In the genomic region with DNA sequence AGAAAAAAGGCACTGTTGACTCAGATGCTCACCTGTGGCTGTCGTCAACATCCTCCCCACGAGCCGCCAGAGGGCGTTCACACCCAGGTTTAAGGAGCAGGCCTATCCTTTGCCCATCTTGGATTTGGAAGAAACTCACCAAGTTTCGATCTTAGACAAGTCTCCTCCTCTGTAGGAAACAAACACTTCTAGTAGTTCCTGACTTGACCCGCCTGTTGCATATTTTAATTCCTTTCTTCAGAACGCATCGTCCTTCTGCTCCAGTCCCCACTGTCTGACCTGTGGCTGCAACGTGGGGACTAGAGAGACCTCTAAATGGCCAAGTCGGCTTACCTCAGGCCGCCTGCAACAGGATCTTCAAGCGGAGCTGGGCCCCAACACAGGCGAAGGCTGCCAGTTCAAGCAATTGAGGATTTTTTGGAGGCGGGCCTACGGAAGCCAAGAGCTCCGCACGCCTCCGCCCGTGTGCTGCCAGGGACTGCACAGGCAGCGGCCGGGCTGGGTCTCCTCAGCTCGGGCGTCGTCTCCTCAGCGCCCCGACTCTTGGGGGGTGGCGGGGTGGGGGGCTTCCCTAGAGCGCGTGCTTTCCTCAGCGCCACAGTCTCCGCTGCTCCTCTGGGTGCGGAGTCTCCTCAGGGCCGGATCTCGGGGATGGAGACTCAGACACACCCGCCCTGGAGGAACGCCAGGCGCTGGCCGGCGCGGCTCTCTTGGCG, we compare ENCODE assay signal across 8 mouse cellular contexts. TPM values are rescaled to one million over a fixed set of nuclear protein-coding genes. Genes with fewer than 3 reads are reported as not detected.
DNase-seq lines count a peak whose midpoint lies in the region; ATAC-seq and TF ChIP-seq lines count a peak whose summit lies in the region.

No protein-coding gene starts in this region.

- DNase-seq in 3T3-L1 (ENCODE audit: low read depth, low spot score), result peak; percentile 93
- DNase-seq in adrenal gland, postnatal 4 days (ENCODE audit: low spot score in 2 of 2), result peak; percentile 26 to 37
- peak; percentile 69 to 72 for DNase-seq in heart, adult 2 months
- peak; percentile 82 for DNase-seq in kidney, adult 2 months
- peak; percentile 85 for DNase-seq in limb, embryonic 11.5 days (ENCODE audit: low spot score)
- peak; percentile 3 for DNase-seq in spleen, adult 12 weeks (ENCODE audit: low spot score)

- peak overlapping the region; percentile 66 for H3K4me2 ChIP-seq in embryonic facial prominence, embryonic 13.5 days
- H3K4me2 ChIP-seq in limb, embryonic 11.5 days (ENCODE audit: low read depth, severe bottlenecking), result peak overlapping the region; percentile 65
- peak overlapping the region; percentile 82 for H3K4me2 ChIP-seq in midbrain, embryonic 13.5 days (replicated peaks)

- 0 out of 2 replicates have a peak, but pooled peaks cover 5% of the 10 kb centered on the region for H3K36me3 ChIP-seq in embryonic facial prominence, embryonic 13.5 days
- H3K36me3 ChIP-seq in heart, adult 2 months (ENCODE audit: control insufficient read depth, insufficient read depth, low read length), result peaks cover 2% of the 10 kb centered on the region; the same call in 1 of the 2 replicates
- H3K36me3 ChIP-seq in kidney, adult 2 months (ENCODE audit: control insufficient read depth, insufficient read depth, low read length), result no peaks in the 10 kb centered on the region
- H3K36me3 ChIP-seq in limb, embryonic 11.5 days (ENCODE audit: control insufficient read depth, insufficient read depth, low read length), result no peaks in the 10 kb centered on the region
- no peaks in the 10 kb centered on the region for H3K36me3 ChIP-seq in midbrain, embryonic 13.5 days

- TF ChIP-seq POLR2A in heart, adult 2 months (IDR thresholded peaks at IDR 0.05; ENCODE audit: insufficient read depth, low read depth, low read length), result no peak
- TF ChIP-seq POLR2A in kidney, adult 2 months (IDR thresholded peaks at IDR 0.05; ENCODE audit: low read depth, low read length), result no peak

- H3K4me1 ChIP-seq in embryonic facial prominence, embryonic 13.5 days, result peaks cover 15% of the 10 kb centered on the region; the same call in 1 of the 2 replicates
- H3K4me1 ChIP-seq in heart, adult 2 months (ENCODE audit: control insufficient read depth, insufficient read depth, low read length), result no peaks in the 10 kb centered on the region
- no peaks in the 10 kb centered on the region for H3K4me1 ChIP-seq in kidney, adult 2 months (ENCODE audit: control insufficient read depth, insufficient read depth, low read length)
- no peaks in the 10 kb centered on the region for H3K4me1 ChIP-seq in limb, embryonic 11.5 days (ENCODE audit: control insufficient read depth, insufficient read depth, low read length)
- 0 out of 2 replicates have a peak, but pooled peaks cover 8% of the 10 kb centered on the region for H3K4me1 ChIP-seq in midbrain, embryonic 13.5 days (replicated peaks)

- peak overlapping the region; percentile 98 for H3K27ac ChIP-seq in embryonic facial prominence, embryonic 13.5 days
- peak overlapping the region; percentile 69 for H3K27ac ChIP-seq in heart, adult 2 months
- peak overlapping the region; percentile 21; the same call in 1 of the 2 replicates for H3K27ac ChIP-seq in kidney, adult 2 months (ENCODE audit: insufficient read depth, low read depth, low read length)
- H3K27ac ChIP-seq in limb, embryonic 11.5 days (replicated peaks; ENCODE audit: low read depth, low read length), result peak overlapping the region; percentile 88
- H3K27ac ChIP-seq in midbrain, embryonic 13.5 days, result peak overlapping the region; percentile 85

- H3K4me3 ChIP-seq in embryonic facial prominence, embryonic 13.5 days, result peak overlapping the region; percentile 85
- H3K4me3 ChIP-seq in heart, adult 2 months, result peak overlapping the region; percentile 60
- H3K4me3 ChIP-seq in kidney, adult 2 months (ENCODE audit: insufficient read depth, low read depth, low read length), result peak overlapping the region; percentile 91
- H3K4me3 ChIP-seq in limb, embryonic 11.5 days (ENCODE audit: low read depth, low read length), result peak overlapping the region; percentile 79
- H3K4me3 ChIP-seq in midbrain, embryonic 13.5 days (replicated peaks), result peak overlapping the region; percentile 59

- H3K9me3 ChIP-seq in embryonic facial prominence, embryonic 13.5 days, result no peaks in the 10 kb centered on the region
- H3K9me3 ChIP-seq in limb, embryonic 11.5 days (ENCODE audit: control insufficient read depth, low read length), result no peaks in the 10 kb centered on the region
- H3K9me3 ChIP-seq in midbrain, embryonic 13.5 days, result no peaks in the 10 kb centered on the region

- WGBS in embryonic facial prominence, embryonic 13.5 days, result under 1% methylated on average over 41 of the region's 41 CpGs
- WGBS in heart, adult 2 months, result under 1% methylated on average over 41 of the region's 41 CpGs
- WGBS in kidney, adult 2 months, result under 1% methylated on average over 41 of the region's 41 CpGs
- under 1% methylated on average over 41 of the region's 41 CpGs for WGBS in limb, embryonic 11.5 days
- WGBS in midbrain, embryonic 13.5 days, result 0% methylated on average over 41 of the region's 41 CpGs

- intact Hi-C loops in heart, adult 2 months (cut with DNase I), result no loop called here

- peak; percentile 77 for ATAC-seq in embryonic facial prominence, embryonic 13.5 days (ENCODE audit: insufficient number of reproducible peaks, insufficient read depth, low FRiP score, low TSS enrichment, low read depth)
- peak; percentile 82 for ATAC-seq in limb, embryonic 11.5 days (ENCODE audit: insufficient number of reproducible peaks, low FRiP score, low TSS enrichment, low read depth)
- ATAC-seq in midbrain, embryonic 13.5 days, result peak; percentile 92

- 0 out of 2 replicates have a peak, but pooled peaks have one; percentile 6 for TF ChIP-seq EP300 in heart, adult 2 months (IDR thresholded peaks at IDR 0.05; ENCODE audit: insufficient read depth, low read depth, low read length)

- TF ChIP-seq CTCF in heart, adult 2 months (IDR thresholded peaks at IDR 0.05), result peak; percentile 84
- peak; percentile 75 for TF ChIP-seq CTCF in kidney, adult 2 months (conservative IDR thresholded peaks at IDR 0.05; ENCODE audit: insufficient read depth, insufficient read length, low read depth, low read length)

- peak overlapping the region; percentile 92 for H3K9ac ChIP-seq in embryonic facial prominence, embryonic 13.5 days
- H3K9ac ChIP-seq in heart, adult 2 months (ENCODE audit: low read depth, low read length), result peak overlapping the region; percentile 76
- peak overlapping the region; percentile 94 for H3K9ac ChIP-seq in limb, embryonic 11.5 days (ENCODE audit: low read length)
- peak overlapping the region; percentile 74 for H3K9ac ChIP-seq in midbrain, embryonic 13.5 days (replicated peaks)

- no peaks in the 10 kb centered on the region for H3K79me2 ChIP-seq in heart, adult 2 months (replicated peaks; ENCODE audit: control insufficient read depth, insufficient read depth, low read length)

- no peaks in the 10 kb centered on the region for H3K27me3 ChIP-seq in embryonic facial prominence, embryonic 13.5 days
- H3K27me3 ChIP-seq in heart, adult 2 months (ENCODE audit: control insufficient read depth, insufficient read depth, low read length), result no peaks in the 10 kb centered on the region
- no peaks in the 10 kb centered on the region for H3K27me3 ChIP-seq in kidney, adult 2 months (replicated peaks; ENCODE audit: control insufficient read depth, insufficient read depth, low read length)
- H3K27me3 ChIP-seq in limb, embryonic 11.5 days (ENCODE audit: control insufficient read depth, insufficient read depth, low read length), result no peaks in the 10 kb centered on the region
- H3K27me3 ChIP-seq in midbrain, embryonic 13.5 days, result no peaks in the 10 kb centered on the region

RNA-seq across cellular contexts. Expression of a gene that starts 0.5 kb away (rescaled TPM):
- 10 to 100 TPM; 12.6 to 14.6 TPM for total RNA-seq in adrenal gland, postnatal 4 days (2021)
- 16.5 and 19.9 TPM in 2 replicates for polyA plus RNA-seq in embryonic facial prominence, embryonic 13.5 days (2015; fragmentation: Nextera tagmentation; extraction: Ambion mirVana)
- total RNA-seq in heart, adult 2 months (2021), result 1 to 10 TPM; 4.1 to 4.7 TPM
- 1.3 and 2.1 TPM in 2 replicates for polyA plus RNA-seq in heart, adult 2 months (2012; rRNA removed)
- polyA plus RNA-seq in kidney, adult 2 months (2012; rRNA removed), result 0.91 and 2.1 TPM in 2 replicates
- polyA plus RNA-seq in limb, embryonic 11.5 days (2014; fragmentation: Nextera tagmentation; extraction: Ambion mirVana), result 14.2 and 16.0 TPM in 2 replicates
- 7.0 and 7.2 TPM in 2 replicates for polyA plus RNA-seq in midbrain, embryonic 13.5 days (2015; fragmentation: Nextera tagmentation; extraction: Ambion mirVana)

Comparison
In these comparisons a context has a peak if more than half of its experiments do, and no peak if none do; other contexts are left out.
1. Peak in every context shown above with its lines: DNase-seq, ATAC-seq, H3K4me3 ChIP-seq and H3K27ac ChIP-seq.
2. DNase-seq: peak in every context shown above with its lines; median percentile 93 in 3T3-L1; 85 in limb, embryonic 11.5 days; 82 in kidney, adult 2 months; 70 in heart, adult 2 months; 32 in adrenal gland, postnatal 4 days; 3 in spleen, adult 12 weeks.
3. H3K27ac ChIP-seq: peak in every context shown above with its lines; median percentile 98 in embryonic facial prominence, embryonic 13.5 days; 88 in limb, embryonic 11.5 days; 85 in midbrain, embryonic 13.5 days; 69 in heart, adult 2 months; 21 in kidney, adult 2 months.